Mouse (Mus musculus) ovary, postnatal 10 days (tissue): ENCODE measurements around the gene Akap12.

Source experiments
- DNase-seq: peaks from one replicate; pipeline ENCODE4 v3.0.0; 2022; ENCODE audit warnings: low spot score

The Akap12 gene

DNA sequence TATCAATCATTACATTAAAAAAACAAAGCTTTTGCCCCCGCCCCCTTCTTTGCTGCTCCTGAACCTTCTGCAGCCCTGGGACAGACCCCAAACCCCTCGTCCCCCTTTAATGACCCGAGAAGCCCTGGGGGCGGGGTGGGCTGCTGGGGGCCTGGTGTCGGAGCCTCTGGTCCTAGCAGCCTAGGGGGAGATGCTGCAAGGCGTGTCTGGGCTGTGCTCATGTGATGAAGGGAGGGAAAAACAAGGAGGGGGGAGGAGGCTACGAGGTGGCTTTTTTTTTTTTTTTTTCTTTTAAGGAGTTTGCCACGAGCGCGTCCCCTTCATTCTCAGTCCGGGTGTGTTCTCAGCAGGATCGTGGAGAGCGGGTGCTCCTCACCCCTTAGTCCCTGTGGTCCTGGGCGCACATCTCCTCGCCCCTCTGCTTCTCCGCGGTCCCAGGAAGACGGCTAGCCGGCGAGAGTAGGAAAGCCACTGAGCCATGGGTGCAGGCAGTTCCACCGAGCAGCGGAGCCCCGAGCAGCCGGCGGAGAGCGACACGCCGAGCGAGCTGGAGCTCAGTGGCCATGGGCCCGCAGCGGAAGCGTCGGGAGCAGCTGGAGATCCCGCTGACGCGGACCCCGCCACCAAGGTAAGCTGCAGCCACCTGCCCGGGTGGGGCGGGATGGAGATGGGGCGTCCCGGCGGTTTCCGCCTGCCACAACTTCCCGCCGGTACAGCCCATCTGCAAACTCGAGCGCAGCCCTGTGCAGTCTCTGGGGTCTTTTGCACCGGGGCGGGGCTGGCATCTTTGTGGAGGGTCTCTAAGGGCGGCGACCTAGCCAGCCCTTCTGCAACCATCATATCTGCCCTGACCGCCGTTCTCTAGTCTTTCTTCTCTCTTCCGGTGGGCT lies at the start of gene Akap12:
Gene Akap12, plus strand, starts transcription at position 340 of the 890 bp plus-strand sequence.
- peak; percentile 38 for DNase-seq

DNA sequence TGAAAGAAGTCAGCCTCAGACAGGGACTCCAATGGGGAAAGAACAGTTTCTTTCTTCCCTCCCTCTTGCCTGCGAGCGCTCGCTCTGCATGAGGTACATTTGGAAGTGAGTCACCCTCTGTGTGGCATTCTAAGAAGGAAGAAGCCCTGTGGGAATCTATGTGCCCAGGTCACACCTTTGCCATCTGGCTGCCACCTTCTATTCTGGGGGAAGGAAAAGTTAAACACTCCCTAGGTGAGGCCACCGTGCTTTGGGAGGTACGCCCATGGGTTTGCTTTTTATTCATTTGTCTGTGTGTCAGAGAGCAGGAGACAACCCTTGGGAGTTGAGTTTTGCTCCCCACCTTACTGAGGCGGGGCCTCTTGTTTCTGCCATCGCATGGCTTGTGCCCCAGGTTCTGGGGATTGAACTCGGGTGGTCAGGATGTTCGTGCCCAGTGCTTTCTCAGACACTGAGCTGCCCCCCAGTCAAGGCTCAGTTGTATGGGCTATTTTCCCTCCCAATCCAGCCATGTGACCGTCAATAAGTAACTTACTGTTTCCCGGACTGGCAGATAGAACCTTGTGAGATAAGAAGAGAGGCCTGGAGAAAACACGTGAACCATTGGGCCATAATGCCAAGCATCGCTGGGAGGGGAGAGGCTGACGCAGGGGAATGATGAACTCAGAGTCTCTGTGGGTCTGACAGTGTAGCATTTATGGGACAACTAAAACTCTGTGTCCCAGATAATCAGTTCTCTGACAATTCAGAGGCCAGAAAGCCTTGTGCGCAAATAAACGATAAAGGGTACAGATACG lies 35.4 kb upstream of the Akap12 start:
- no peak for DNase-seq

DNA sequence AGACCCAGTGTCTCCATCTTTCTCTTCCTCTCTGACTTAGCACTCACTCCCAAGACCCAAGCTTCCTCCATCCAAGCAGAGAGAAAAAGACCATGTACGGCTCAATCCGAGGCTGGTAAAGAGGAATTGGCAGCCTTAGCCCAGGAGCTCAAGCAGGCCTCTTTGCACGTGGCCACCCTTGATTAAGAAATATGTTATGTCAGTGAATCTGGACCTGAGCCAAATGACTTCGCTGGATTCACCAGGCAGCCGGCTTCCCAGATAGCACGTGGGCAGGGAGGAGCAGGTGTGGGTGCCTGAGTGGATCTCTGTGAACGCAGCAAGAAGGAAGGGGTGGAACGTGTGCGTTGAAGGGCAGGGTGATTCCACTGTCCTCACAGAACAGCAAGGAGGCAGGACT lies 33.1 kb upstream of the Akap12 start:
- DNase-seq, result no peak

DNA sequence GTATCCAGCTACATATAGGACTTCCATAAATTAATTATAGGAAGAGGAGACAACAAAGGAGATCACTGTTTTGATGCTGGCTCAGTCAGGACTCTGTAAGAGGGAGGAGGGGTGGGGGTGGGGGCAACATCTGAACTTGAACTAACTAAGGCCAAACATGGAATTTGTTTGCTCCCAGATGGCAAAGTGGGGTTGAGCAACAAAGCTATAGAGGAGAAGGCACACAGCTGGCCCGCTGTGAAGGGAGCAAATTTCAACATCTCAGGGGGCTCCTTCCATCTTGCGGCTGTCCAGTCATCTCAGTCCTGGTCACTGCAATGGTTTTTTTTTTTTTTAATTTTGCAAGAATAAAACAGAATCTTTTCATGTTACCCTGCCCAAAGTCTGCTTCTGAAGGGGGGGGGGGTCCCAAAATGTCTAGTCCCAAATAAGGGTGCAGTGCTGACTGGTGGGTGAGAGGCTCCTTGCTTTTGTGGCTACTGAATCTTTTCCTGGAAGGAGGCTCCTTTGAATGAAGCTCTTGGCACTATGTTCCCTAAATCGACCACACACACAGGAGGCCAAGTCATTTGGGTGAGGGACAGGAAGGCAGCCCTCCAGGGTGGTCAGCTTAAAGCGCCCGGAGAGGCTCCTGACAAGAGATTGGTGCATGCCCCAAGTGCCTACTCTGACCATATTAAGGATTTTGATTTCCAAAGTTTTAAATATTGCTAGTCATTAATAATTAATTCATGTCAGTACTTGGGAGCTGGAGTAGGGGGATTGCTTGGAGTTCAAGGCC lies 26.2 kb upstream of the Akap12 start:
- no peak for DNase-seq

DNA sequence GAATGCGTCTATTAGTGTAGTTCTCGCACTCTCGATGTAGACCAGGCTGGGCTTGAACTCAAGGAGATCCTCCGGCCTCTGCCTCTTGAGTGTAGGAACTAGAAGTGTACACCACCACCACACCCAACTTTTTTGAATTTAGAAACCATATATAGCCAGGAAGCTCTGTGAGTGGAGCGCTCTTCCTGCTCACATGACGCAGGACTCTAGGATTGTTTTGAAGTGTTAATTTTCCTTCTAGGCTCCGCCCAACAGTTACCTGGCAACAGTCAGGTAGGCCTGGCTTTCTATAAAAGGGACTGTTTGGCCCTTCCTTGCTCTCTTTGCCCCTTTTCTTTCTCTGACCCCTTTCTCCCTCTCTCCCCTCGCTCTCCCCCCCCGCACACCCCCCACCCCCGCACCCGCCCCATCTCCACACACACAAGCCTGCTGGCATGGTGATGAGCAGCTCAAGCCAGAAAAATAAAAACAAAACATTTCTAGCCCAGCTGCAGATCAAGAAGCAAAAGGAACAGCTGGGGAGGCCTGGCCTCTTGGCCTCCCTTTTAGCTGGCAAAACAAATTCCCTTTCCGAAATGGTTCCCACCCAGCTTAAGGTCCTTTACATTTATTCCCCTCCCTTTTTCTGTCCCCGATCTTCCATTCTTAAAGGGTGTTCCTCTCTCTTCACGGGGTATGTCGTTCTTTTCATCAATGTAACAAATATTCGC lies 22.4 kb upstream of the Akap12 start:
- DNase-seq, result no peak

DNA sequence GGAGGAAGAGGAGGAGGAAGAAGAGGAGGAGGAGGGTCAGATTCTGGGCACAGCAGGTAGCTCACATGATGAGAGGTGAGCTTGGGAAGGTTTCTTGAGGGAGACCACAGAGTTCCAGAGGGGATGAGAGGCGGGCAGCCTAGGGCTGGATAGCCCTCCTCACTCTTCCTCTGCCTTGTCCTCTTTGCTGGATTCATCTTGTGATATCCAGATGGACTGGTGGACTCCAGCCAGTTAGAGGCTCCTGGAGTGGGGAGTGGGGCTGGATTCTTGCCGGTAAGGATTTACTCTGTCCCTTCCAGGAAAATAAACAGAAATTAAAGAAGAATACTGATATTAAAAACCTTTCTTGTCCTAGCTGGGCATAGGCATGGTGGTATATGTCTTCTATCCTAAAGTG lies 20.4 kb upstream of the Akap12 start:
- no peak for DNase-seq

DNA sequence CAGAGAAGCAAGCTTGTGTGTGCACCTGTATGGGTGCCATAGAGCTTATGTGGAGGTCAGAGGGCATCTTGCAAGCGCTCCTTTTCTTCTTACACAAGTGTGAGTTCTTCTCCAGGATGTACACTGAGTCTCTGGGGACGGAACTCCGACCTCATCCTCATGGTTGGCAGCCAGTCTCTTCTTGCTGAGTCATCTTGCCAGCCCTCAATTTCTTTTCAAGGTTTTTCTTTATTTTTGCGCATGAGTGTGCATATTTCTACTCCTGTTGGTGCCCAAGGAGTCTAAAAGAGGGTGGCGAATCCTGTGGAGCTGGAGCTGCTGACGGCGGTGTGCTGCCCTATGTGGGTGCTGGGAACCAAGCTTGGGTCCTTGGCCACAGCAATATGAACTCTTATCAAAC lies 19.8 kb upstream of the Akap12 start:
- DNase-seq, result no peak

DNA sequence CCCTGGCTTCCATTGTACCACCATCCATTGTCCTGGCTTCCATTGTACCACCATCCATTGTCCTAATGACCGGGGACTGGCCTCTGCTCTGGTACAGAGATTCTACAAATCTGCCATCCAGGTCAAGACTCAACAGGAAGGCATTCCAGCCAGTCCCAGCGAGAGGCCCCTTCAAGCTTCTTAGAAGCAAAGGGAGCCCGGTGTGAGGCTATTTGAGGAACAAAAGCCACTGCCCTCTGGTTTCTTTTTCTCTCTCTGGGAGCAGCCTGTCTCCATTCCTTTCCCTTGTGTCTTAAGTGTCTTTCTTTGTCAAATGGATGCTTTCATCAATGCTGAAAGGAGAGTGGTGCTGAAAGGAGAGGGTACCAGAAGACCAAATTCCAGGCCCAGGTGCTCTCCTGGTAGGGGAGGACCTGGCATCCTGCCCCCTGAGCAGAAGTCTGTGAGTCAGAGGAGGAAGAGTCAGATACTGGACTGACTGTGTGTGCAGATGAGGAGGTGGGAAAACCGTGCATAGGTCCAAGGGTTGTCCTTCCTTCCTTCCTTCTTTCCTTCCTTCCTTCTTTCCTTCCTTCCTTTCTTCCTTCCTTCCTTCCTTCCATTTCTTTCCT lies 16.8 kb upstream of the Akap12 start:
- no peak for DNase-seq

DNA sequence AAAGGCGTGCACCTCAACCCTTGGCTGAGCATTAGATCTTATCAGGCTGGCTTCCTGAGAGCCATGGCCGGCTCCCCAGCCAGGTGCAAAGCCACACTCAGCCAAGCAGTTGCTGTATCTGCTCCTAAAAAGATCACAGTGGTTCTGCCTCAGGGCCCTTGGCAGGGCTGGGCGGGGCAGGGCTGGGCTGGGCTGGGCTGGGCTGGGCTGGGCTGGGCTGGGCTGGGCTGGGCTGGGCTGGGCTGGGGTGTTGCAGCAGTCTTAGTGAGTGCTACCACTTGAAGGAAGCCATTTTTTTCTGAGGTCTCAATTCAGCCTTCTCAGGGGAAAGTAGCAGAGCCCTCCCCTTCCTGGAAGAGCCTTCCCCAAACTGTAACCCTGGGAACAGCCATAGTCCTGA lies 15.5 kb upstream of the Akap12 start:
- DNase-seq, result no peak

DNA sequence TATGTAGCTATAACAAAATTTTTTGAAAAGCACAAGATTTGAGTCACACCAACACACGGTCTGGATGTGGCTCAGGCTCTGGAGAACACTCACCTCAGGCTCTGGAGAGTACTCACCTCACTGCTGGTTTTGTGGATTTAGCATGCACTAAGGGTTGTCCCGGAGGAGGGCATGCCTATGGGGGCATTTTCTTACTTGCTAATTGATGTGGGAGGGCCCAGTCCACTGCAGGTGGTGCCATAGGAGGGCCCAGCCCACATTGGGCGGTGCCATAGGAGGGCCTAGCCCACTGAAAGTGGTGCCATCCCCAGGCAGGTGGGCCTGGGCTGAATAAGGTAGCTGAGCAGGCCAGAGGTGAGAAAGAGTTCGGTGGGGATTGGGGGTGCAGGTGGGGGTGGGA lies 12.6 kb upstream of the Akap12 start:
- DNase-seq, result no peak

DNA sequence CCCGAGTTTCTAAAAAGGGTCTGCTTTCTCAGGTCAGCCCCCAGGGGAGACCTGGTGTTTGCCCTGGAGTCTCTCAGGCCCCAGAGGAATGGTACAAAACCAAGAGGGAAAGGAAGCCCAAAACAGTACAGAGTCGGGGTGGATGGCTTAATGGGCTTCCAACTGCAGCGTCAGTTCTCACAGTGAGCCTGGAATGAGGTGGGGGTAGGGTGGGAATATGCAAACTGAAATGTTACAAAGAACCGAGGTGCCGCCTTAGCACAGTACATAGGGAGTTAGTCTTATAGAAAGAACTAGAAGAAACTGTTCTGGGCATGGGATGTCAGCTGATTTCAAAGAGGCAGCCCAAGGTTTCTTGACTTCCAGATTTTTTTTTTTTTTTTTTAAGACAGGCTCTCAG lies 11.7 kb upstream of the Akap12 start:
- DNase-seq, result no peak

DNA sequence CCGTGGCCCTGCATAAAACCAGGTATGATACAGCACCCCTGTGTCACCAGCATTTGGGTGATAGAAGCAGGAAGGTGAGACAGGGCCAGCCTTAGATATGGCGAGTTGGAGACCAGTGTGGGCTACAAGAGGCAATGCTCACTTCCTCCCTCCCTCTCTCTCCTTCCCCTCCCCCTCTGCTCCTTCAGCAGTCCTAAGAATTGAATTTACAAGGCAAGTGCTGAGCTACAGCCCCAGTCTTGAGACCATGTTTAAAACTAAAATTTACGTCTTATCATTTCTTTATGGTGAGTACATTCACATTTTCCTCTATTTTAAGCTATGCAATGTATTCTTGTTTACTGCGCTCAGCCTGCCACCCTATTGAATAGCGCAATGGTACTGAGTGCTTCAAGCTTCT lies 5.3 kb upstream of the Akap12 start:
- no peak for DNase-seq

DNA sequence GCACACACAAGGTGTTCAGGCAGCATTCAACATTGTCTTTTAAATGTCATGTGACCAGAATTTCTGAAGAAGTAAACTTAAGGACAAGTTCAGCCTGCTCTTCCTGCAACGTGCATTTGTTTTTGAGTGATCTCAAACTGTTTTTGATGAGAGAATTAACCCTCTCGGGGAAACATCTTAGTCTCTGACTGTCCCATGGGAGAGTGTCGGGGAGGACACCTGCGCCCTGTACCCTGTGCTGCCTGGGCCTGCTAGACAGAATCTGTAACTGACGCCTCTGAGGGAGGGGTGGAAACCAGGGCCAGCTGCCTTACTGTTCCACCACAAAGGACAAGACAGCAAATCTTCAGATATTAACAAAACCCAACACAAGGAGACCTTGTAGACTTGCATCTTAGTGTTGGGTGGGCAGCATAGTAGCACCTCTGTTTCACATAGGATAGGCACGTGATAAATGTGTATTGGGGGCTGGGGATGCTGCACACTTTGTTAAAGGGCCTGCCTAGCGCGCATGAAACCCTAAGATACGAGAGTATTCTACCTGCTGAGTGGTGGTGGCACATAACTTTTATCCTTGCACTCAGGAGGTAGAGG lies 4.7 kb upstream of the Akap12 start:
- no peak for DNase-seq

DNA sequence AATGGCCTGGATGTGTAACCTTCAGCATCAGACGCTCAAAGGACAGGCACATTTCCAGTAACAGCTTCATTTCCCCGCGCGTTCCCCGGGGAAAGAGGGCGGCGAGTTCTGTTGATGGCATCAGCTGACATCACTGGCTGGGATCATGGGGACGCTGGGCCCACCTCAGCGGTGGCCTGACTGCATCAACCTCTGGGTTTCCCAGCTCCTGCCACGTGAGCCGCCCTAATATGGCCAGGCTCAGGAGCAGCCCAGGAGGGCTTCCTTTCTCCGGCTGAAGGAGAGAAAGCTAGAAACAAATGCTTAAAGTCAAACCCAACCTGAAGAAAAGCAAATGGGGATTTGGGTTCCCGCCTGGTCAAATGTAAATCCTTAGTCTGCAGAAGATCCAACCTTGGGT lies 539 bp upstream of the Akap12 start:
- no peak for DNase-seq

DNA sequence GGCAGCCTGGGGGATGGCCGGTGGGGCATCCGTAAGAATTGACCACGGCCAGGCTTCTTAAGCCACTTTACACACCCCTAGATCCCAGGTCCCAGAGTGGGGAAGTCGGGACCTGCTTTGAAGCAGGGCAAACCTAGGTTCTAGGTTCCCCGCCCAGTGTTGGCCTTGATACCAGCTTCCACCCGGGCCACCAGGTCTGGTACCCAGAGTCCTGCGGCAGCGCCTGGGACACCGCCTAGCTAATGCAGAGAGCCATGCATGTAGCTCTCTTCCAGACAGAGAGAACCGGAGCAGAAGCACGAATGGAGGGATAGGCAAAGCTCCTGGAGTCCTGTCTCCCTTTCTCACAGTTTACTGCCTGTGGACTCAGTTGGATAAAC lies 741 bp downstream of the Akap12 start:
- no peak for DNase-seq

DNA sequence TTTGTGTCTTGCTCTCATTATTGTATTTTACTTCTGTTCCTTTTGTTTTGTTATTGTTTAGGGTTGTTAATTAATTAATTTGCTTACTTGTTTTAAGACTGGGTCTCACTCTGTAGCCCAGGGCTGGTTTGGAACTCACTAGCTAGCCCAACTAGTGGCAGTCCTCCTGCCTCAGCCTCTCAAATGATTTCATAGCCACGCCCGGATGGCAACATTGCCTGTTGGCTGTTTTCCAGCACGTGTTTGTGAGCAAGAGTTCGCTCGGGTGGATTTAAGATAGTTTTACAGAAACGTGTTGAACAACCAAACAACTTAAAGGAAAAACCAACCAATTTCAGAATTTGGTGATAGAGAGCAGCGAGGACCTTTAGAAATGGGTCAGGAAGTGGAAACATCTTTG lies 1.3 kb downstream of the Akap12 start:
- no peak for DNase-seq

DNA sequence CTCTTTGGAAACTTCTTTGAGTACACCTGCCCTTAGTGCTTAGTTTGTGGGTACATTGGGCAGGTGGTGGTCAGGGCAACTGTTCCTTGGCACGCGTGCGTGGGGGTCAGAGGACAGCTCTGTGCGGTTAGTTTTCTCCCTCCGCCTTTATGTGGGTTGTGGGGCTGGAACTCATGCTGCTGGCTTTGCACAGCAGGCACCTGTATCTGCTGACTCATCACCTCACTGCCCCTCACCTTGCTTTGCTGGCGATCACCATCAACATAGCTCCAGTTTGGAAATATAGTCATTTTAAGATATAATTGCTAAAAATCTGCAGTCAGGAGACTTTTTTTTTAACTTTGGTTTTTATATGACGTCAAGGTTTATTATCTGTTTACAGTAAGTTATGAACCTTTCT lies 2.0 kb downstream of the Akap12 start:
- DNase-seq, result no peak

DNA sequence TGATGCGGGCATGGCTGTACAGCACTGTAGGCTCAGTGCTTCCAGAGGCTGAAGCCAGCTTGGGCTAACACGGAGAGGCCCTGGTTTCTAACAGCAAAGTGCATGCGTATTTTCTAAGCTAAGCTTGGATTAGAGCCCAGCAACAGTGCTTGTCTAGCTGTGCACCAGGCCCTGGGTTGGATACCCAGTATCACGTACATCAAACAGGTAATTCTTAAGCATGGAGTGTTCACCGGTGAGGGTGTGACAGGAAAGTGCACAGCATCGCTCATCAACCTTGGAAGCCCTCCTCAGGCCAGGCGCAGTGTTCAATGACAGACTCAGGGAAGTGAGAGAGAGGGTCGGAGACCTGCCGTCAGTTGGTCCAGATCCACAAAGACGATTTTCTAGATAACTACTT lies 9.4 kb downstream of the Akap12 start:
- no peak for DNase-seq

DNA sequence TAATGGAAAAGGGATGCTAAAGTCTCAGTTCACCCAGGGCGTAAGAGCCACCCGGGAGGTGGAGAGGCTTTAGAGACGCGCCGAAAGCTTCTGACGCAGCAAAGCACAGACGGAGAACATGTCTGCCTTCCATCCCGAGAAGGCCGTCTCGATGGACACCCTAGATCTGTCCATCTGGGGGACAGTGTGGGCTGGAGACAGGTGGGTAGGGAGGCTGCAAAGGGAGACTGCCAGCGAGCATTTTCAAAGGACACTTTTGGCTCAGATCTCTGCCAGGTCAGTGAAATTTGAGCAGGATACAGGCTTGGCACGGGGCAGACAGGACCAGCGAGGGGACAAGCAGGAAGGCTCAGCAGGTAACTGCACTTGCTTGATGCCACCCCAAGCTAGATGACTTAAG lies 9.9 kb downstream of the Akap12 start:
- no peak for DNase-seq

DNA sequence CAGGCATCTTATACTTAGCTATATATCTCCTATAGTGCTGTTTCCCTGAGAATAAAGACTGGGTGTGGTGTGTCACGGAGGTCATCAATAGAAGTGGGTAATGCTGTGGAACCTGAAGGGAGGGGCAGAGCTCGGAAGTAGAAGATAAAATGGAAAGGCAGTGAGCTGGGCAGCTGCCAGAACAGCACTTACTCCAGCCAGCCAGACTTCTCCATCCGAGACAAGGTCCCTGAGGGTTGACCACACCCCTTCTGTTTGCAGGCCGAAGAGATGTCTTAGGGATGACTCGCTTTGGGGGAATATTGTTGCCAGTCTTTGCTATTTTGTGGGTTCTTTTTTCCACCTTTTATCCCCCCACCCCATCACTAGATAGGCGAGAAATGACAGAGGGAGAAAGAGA lies 11.9 kb downstream of the Akap12 start:
- no peak for DNase-seq

DNA sequence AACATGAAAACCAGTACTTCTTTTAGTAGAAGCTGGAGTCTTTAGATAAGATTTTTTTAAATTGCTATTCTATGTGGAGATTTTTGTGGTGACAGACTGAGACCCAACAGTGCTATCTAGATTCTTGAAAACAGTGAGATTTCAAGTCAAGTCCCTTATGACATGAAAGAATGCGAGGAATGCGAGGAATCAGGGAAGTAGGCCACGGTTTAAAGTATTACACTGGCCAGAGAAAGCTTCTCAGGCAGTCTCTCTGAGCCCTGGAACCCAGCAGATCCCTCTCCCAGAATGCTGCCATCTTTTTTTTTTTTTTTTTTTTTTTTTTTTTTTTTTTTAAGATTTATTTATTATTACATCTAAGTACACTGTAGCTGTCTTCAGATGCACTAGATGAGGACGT lies 16.2 kb downstream of the Akap12 start:
- DNase-seq, result no peak
